Mouse (Mus musculus): Measurements from ENCODE around the gene Psmd4. TPM values are rescaled to one million over a fixed set of nuclear protein-coding genes. Genes with fewer than 3 reads are reported as not detected.
"Not testable (repeated sequence)": the region's sequence is repeated elsewhere in the genome, so short reads cannot be mapped to it uniquely, and the experiment has no call there.

Gene Psmd4
- total and polyA plus RNA-seq, 2 experiments from 2014 or later: 200 to 262 TPM

GRCm38 (mm10) chr3:95047914-95048313 is 5.5 kb upstream of the Psmd4 start:
- Histone ChIP-seq H3K27ac (ENCODE audit: low read depth, low read length) (no peak overlapping the region), H3K4me3 (ENCODE audit: low read depth, low read length) (no peak overlapping the region), H3K27me3 (ENCODE audit: insufficient read depth, low read length) (no peaks in the 10 kb centered on the region), H3K4me1 (ENCODE audit: insufficient read depth, low read length) (no peaks in the 10 kb centered on the region), H3K36me3 (ENCODE audit: insufficient read depth, low read length) (no peaks in the 10 kb centered on the region), H3K4me2 (ENCODE audit: low read depth, low read length, poor library complexity, severe bottlenecking) (no peak overlapping the region), H3K9me3 (ENCODE audit: low read length) (no peaks in the 10 kb centered on the region), H3K9ac (replicated peaks; ENCODE audit: low read length, poor library complexity, severe bottlenecking) (no peak overlapping the region)
- 67% methylated on average over 3 of the region's 3 CpGs for WGBS
- no peak for DNase-seq (ENCODE audit: low spot score)
- no peak for ATAC-seq (ENCODE audit: low FRiP score)
- TF ChIP-seq CTCF (IDR thresholded peaks at IDR 0.05): no peak

GRCm38 (mm10) chr3:95046462-95047057 is 4.1 kb upstream of the Psmd4 start:
- Histone ChIP-seq H3K4me1 (ENCODE audit: insufficient read depth, low read length) (no peaks in the 10 kb centered on the region; the same call in 1 of the 2 replicates), H3K27me3 (ENCODE audit: insufficient read depth, low read length) (no peaks in the 10 kb centered on the region), H3K9ac (replicated peaks; ENCODE audit: low read length, poor library complexity, severe bottlenecking) (no peak overlapping the region), H3K27ac (ENCODE audit: low read depth, low read length) (no peak overlapping the region), H3K4me2 (ENCODE audit: low read depth, low read length, poor library complexity, severe bottlenecking) (no peak overlapping the region), H3K9me3 (ENCODE audit: low read length) (no peaks in the 10 kb centered on the region), H3K36me3 (ENCODE audit: insufficient read depth, low read length) (no peaks in the 10 kb centered on the region), H3K4me3 (ENCODE audit: low read depth, low read length) (no peak overlapping the region)
- ATAC-seq (ENCODE audit: low FRiP score) (no peak), DNase-seq (ENCODE audit: low spot score) (no peak)
- 89% methylated on average over 11 of the region's 11 CpGs for WGBS
- TF ChIP-seq CTCF (IDR thresholded peaks at IDR 0.05): no peak

GRCm38 (mm10) chr3:95043251-95043650 is 837 bp upstream of the Psmd4 start:
- H3K4me1 ChIP-seq (ENCODE audit: insufficient read depth, low read length): no peaks in the 10 kb centered on the region; the same call in 1 of the 2 replicates
- H3K4me3 ChIP-seq (ENCODE audit: low read depth, low read length): no peak overlapping the region

GRCm38 (mm10) chr3:95042838-95043229 is 420 bp upstream of the Psmd4 start:
- H3K36me3 ChIP-seq (ENCODE audit: insufficient read depth, low read length): peaks cover 7% of the 10 kb centered on the region; the same call in 1 of the 2 replicates
- WGBS: 28% methylated on average over 7 of the region's 7 CpGs
- no peaks in the 10 kb centered on the region for H3K9me3 ChIP-seq (ENCODE audit: low read length)
- H3K27ac ChIP-seq (ENCODE audit: low read depth, low read length): peak overlapping the region; percentile 75
- no peak for TF ChIP-seq CTCF (IDR thresholded peaks at IDR 0.05)
- H3K9ac ChIP-seq (replicated peaks; ENCODE audit: low read length, poor library complexity, severe bottlenecking): 0 out of 2 replicates have a peak overlapping the region, but pooled peaks have one; percentile 14
- H3K27me3 ChIP-seq (ENCODE audit: insufficient read depth, low read length): no peaks in the 10 kb centered on the region
- no peaks in the 10 kb centered on the region; the same call in 1 of the 2 replicates for H3K4me1 ChIP-seq (ENCODE audit: insufficient read depth, low read length)
- H3K4me3 ChIP-seq (ENCODE audit: low read depth, low read length): peak overlapping the region; percentile 73
- ATAC-seq (ENCODE audit: low FRiP score) (peak; percentile 50; the same call in 1 of the 2 replicates), DNase-seq (ENCODE audit: low spot score) (no peak)
- peak overlapping the region; percentile 40 for H3K4me2 ChIP-seq (ENCODE audit: low read depth, low read length, poor library complexity, severe bottlenecking)

More at GRCm38 (mm10) chr3:95043251-95043650, 837 bp upstream of the Psmd4 start:
- H3K27me3 ChIP-seq (ENCODE audit: insufficient read depth, low read length): no peaks in the 10 kb centered on the region
- H3K4me2 ChIP-seq (ENCODE audit: low read depth, low read length, poor library complexity, severe bottlenecking): no peak overlapping the region
- no peak for TF ChIP-seq CTCF (IDR thresholded peaks at IDR 0.05)
- ATAC-seq (ENCODE audit: low FRiP score) (no peak), DNase-seq (ENCODE audit: low spot score) (no peak)
- H3K9me3 ChIP-seq (ENCODE audit: low read length): no peaks in the 10 kb centered on the region
- 79% methylated on average over 6 of the region's 6 CpGs for WGBS
- no peak overlapping the region for H3K27ac ChIP-seq (ENCODE audit: low read depth, low read length)
- H3K9ac ChIP-seq (replicated peaks; ENCODE audit: low read length, poor library complexity, severe bottlenecking): no peak overlapping the region
- peaks cover 5% of the 10 kb centered on the region; the same call in 1 of the 2 replicates for H3K36me3 ChIP-seq (ENCODE audit: insufficient read depth, low read length)

GRCm38 (mm10) chr3:95041625-95042024 is 789 bp downstream of the Psmd4 start:
- Histone ChIP-seq H3K27me3 (ENCODE audit: insufficient read depth, low read length) (no peaks in the 10 kb centered on the region), H3K4me2 (ENCODE audit: low read depth, low read length, poor library complexity, severe bottlenecking) (peak overlapping the region; percentile 69), H3K9me3 (ENCODE audit: low read length) (no peaks in the 10 kb centered on the region), H3K4me3 (ENCODE audit: low read depth, low read length) (peak overlapping the region; percentile 73), H3K27ac (ENCODE audit: low read depth, low read length) (no peak overlapping the region), H3K4me1 (ENCODE audit: insufficient read depth, low read length) (no peaks in the 10 kb centered on the region; the same call in 1 of the 2 replicates), H3K9ac (replicated peaks; ENCODE audit: low read length, poor library complexity, severe bottlenecking) (peak overlapping the region; percentile 80), H3K36me3 (ENCODE audit: insufficient read depth, low read length) (peaks cover 7% of the 10 kb centered on the region)
- WGBS: 22% methylated on average over 3 of the region's 3 CpGs
- no peak for TF ChIP-seq CTCF (IDR thresholded peaks at IDR 0.05)
- no peak for ATAC-seq (ENCODE audit: low FRiP score)
- DNase-seq (ENCODE audit: low spot score): no peak

GRCm38 (mm10) chr3:95029953-95030352 is 12.5 kb downstream of the Psmd4 start:
- no peak for ATAC-seq (ENCODE audit: low FRiP score)
- Histone ChIP-seq H3K36me3 (ENCODE audit: insufficient read depth, low read length) (peaks cover 30% of the 10 kb centered on the region), H3K27ac (ENCODE audit: low read depth, low read length) (no peak overlapping the region), H3K4me2 (ENCODE audit: low read depth, low read length, poor library complexity, severe bottlenecking) (no peak overlapping the region), H3K9ac (replicated peaks; ENCODE audit: low read length, poor library complexity, severe bottlenecking) (no peak overlapping the region), H3K4me1 (ENCODE audit: insufficient read depth, low read length) (no peaks in the 10 kb centered on the region), H3K9me3 (ENCODE audit: low read length) (no peaks in the 10 kb centered on the region), H3K27me3 (ENCODE audit: insufficient read depth, low read length) (no peaks in the 10 kb centered on the region), H3K4me3 (ENCODE audit: low read depth, low read length) (no peak overlapping the region)
- TF ChIP-seq CTCF (IDR thresholded peaks at IDR 0.05): peak; percentile 21
- 77% methylated on average over 3 of the region's 3 CpGs for WGBS
- no peak for DNase-seq (ENCODE audit: low spot score)

- WGBS: 69% methylated on average over 3 of the region's 3 CpGs
- not testable (repeated sequence) for ATAC-seq (ENCODE audit: low FRiP score); H3K27me3 ChIP-seq (ENCODE audit: insufficient read depth, low read length); H3K4me2 ChIP-seq (ENCODE audit: low read depth, low read length, poor library complexity, severe bottlenecking); H3K9ac ChIP-seq (replicated peaks; ENCODE audit: low read length, poor library complexity, severe bottlenecking); H3K4me1 ChIP-seq (ENCODE audit: insufficient read depth, low read length); H3K4me3 ChIP-seq (ENCODE audit: low read depth, low read length); H3K9me3 ChIP-seq (ENCODE audit: low read length); H3K27ac ChIP-seq (ENCODE audit: low read depth, low read length); DNase-seq (ENCODE audit: low spot score)
- H3K36me3 ChIP-seq (ENCODE audit: insufficient read depth, low read length): peaks cover 26% of the 10 kb centered on the region
Observed at GRCm38 (mm10) chr3:95029291-95029827, 13.1 kb downstream of the Psmd4 start.

Data from midbrain, postnatal 0 days (tissue).